Mouse (Mus musculus) gastrocnemius, postnatal 10 days (tissue): Measurements from ENCODE around the gene Prpf4. TPM values are rescaled to one million over a fixed set of nuclear protein-coding genes. Genes with fewer than 3 reads are reported as not detected.

Source experiments
- DNase-seq: peaks from one replicate; pipeline ENCODE4 v3.0.0; 2021; ENCODE audit warnings: mixed read lengths
- total RNA-seq, 2 experiments: library from RNA; stranded (reverse); gene quantifications; 2 replicates each; pipeline ENCODE4 v1.2.3; 2021

The Prpf4 gene
- total RNA-seq, 2 experiments from 2014 or later: 13.5 to 13.6 TPM

GRCm38 (mm10) chr4:62437256-62437778 lies 28.7 kb downstream of the Prpf4 start:
- no peak for DNase-seq

GRCm38 (mm10) chr4:62437871-62438270 lies 29.3 kb downstream of the Prpf4 start:
- no peak for DNase-seq

GRCm38 (mm10) chr4:62439793-62440192 lies 31.2 kb downstream of the Prpf4 start:
- no peak for DNase-seq

GRCm38 (mm10) chr4:62440544-62440943 lies 31.9 kb downstream of the Prpf4 start:
- no peak for DNase-seq

- no peak for DNase-seq
These were observed 32.4 kb downstream of the Prpf4 start for GRCm38 (mm10) chr4:62440986-62441385.

GRCm38 (mm10) chr4:62454995-62455394 lies 46.4 kb downstream of the Prpf4 start:
- peak; percentile 51 for DNase-seq

- DNase-seq: no peak
These were observed 50.5 kb downstream of the Prpf4 start for GRCm38 (mm10) chr4:62459081-62459480.

- no peak for DNase-seq
These were observed 51.8 kb downstream of the Prpf4 start for GRCm38 (mm10) chr4:62460348-62460747.

- DNase-seq: no peak
These were observed 54.5 kb downstream of the Prpf4 start for GRCm38 (mm10) chr4:62463124-62463523.

- no peak for DNase-seq
These were observed 59.6 kb downstream of the Prpf4 start for GRCm38 (mm10) chr4:62468158-62468557.

GRCm38 (mm10) chr4:62470598-62471051 lies 62.0 kb downstream of the Prpf4 start, which contains the start of gene Wdr31:
Gene Wdr31 (minus strand): TSS chr4:62470896.
- peak; percentile 76 for DNase-seq

- DNase-seq: no peak
These were observed 63.5 kb downstream of the Prpf4 start for GRCm38 (mm10) chr4:62472071-62472470.

- DNase-seq: no peak
These were observed 66.5 kb downstream of the Prpf4 start for GRCm38 (mm10) chr4:62475131-62475530.

GRCm38 (mm10) chr4:62475793-62476192 lies 67.2 kb downstream of the Prpf4 start:
- DNase-seq: no peak

Other genes with a start within 250 kb of the Prpf4 start
- 1 to 10 TPM; 3.0 to 3.3 TPM for gene Zfp37, start 177.8 kb upstream of the Prpf4 start, total RNA-seq
- gene Slc31a2, start 146.2 kb upstream of the Prpf4 start, total RNA-seq: 1 to 10 TPM; 6.6 to 9.2 TPM
- gene Fkbp15, start 48.2 kb upstream of the Prpf4 start, total RNA-seq: 10 to 100 TPM; 18.0 to 22.0 TPM
- 10 to 100 TPM; 12.4 to 16.6 TPM for gene Slc31a1, start 48.1 kb upstream of the Prpf4 start, total RNA-seq
- 10 to 100 TPM; 53.5 to 59.4 TPM for gene Cdc26, start 155 bp upstream of the Prpf4 start, total RNA-seq
- not detected for gene Rnf183, start 26.5 kb downstream of the Prpf4 start, total RNA-seq
- gene Wdr31, start 62.1 kb downstream of the Prpf4 start, total RNA-seq: under 1 TPM; 0.27 to 0.54 TPM
- under 1 TPM; 0.66 to 0.70 TPM for gene Bspry, start 71.3 kb downstream of the Prpf4 start, total RNA-seq
- 1 to 10 TPM; 3.9 to 6.2 TPM for gene Hdhd3, start 94.7 kb downstream of the Prpf4 start, total RNA-seq
- 10 to 100 TPM; 26.9 to 30.0 TPM for gene Alad, start 111.1 kb downstream of the Prpf4 start, total RNA-seq
- 10 to 100 TPM; 20.9 to 21.8 TPM for gene Pole3, start 116.3 kb downstream of the Prpf4 start, total RNA-seq
- gene 4933430I17Rik, start 116.6 kb downstream of the Prpf4 start, total RNA-seq: under 1 TPM; 0.18 to 0.26 TPM
- gene Rgs3, start 151.1 kb downstream of the Prpf4 start, total RNA-seq: 10 to 100 TPM; 20.1 to 32.8 TPM